Mouse (Mus musculus) cerebellum, adult 2 months (tissue): Measurements from ENCODE around the gene U2af1l4. TPM values are rescaled to one million over a fixed set of nuclear protein-coding genes. Genes with fewer than 3 reads are reported as not detected.

Experiments
- DNase-seq, 2 experiments: peaks; one replicate each; pipeline ENCODE4 v3.0.0; 2021
- H3K27ac ChIP-seq: fragments of 200-500 bp; 2 replicates; pipeline ENCODE4 v1.5.1; 2012; ENCODE audit warnings: low read length, control low read depth, inconsistent platforms; ENCODE audit not compliant: insufficient read depth
- H3K27me3 ChIP-seq: fragments of 200-500 bp; 2 replicates; pipeline ENCODE4 v1.6.1; 2012; ENCODE audit warnings: inconsistent platforms, mild to moderate bottlenecking, low read length, moderate library complexity; ENCODE audit not compliant: control insufficient read depth, insufficient read depth
- H3K4me1 ChIP-seq: fragments of 200-500 bp; 2 replicates; pipeline ENCODE4 v1.6.1; 2011; ENCODE audit warnings: low read length; ENCODE audit not compliant: control insufficient read depth, insufficient read depth
- H3K4me3 ChIP-seq: fragments of 200-500 bp; replicated peaks from 2 replicates; pipeline ENCODE3; 2011; ENCODE audit warnings: mild to moderate bottlenecking, low read depth, low read length, control low read depth; ENCODE audit not compliant: insufficient read depth
- CTCF ChIP-seq: fragments of 200-500 bp; IDR thresholded peaks from 2 replicates; pipeline ENCODE4 v1.5.1; 2011; ENCODE audit warnings: low read depth, mild to moderate bottlenecking, control low read depth, low read length, moderate library complexity, borderline replicate concordance; ENCODE audit not compliant: insufficient read depth
- POLR2A ChIP-seq: fragments of 200-500 bp; IDR thresholded peaks from 2 replicates; pipeline ENCODE4 v1.6.1; 2011; ENCODE audit warnings: low read length, control low read depth, borderline replicate concordance; ENCODE audit not compliant: insufficient read depth
- WGBS: fragments of 180-500 bp; shearing (Covaris S2); methylation state at CpG from one replicate; pipeline ENCODE4 v1.1.7; 2018; 5-methylcytosine and 5-hydroxymethylcytosine counted together
- polyA plus RNA-seq: library from polyadenylated mRNA; depleted of rRNA; stranded (reverse); fragments of >200 nt; gene quantifications from 2 replicates; pipeline ENCODE4 v1.2.3, GENCODE M21; 2012

U2af1l4 gene
- polyA plus RNA-seq, 1 experiment, result 117 TPM

GRCm38 (mm10) chr7:30590927-30591604 lies 28.0 kb downstream of the U2af1l4 start:
- WGBS, result 83% methylated on average over 9 of the region's 9 CpGs
- no peak for DNase-seq
- Histone ChIP-seq H3K4me1 (peaks cover 7% of the 10 kb centered on the region; the same call in 1 of the 2 replicates), H3K27ac (no peak overlapping the region), H3K4me3 (no peak overlapping the region), H3K27me3 (no peaks in the 10 kb centered on the region)
- TF ChIP-seq CTCF (no peak), POLR2A (no peak)

- Histone ChIP-seq H3K27ac (no peak overlapping the region), H3K4me3 (no peak overlapping the region), H3K4me1 (peaks cover 7% of the 10 kb centered on the region; the same call in 1 of the 2 replicates), H3K27me3 (no peaks in the 10 kb centered on the region)
- DNase-seq, result no peak
- no peak for TF ChIP-seq POLR2A
- TF ChIP-seq CTCF, result no peak
- 13% methylated on average over 4 of the region's 4 CpGs for WGBS
Measured at GRCm38 (mm10) chr7:30591605-30591951, 28.5 kb downstream of the U2af1l4 start.

- H3K4me1 ChIP-seq, result no peaks in the 10 kb centered on the region
- TF ChIP-seq CTCF, result no peak
- no peak for TF ChIP-seq POLR2A
- no peak overlapping the region for H3K27ac ChIP-seq
- 73% methylated on average over 5 of the region's 5 CpGs for WGBS
- no peak for DNase-seq
- no peak overlapping the region for H3K4me3 ChIP-seq
- H3K27me3 ChIP-seq, result no peaks in the 10 kb centered on the region
Measured at GRCm38 (mm10) chr7:30592772-30593423, 29.8 kb downstream of the U2af1l4 start.

- Histone ChIP-seq H3K27me3 (no peaks in the 10 kb centered on the region), H3K4me3 (no peak overlapping the region), H3K4me1 (no peaks in the 10 kb centered on the region), H3K27ac (no peak overlapping the region)
- 52% methylated on average over 10 of the region's 10 CpGs for WGBS
- DNase-seq, result no peak
- TF ChIP-seq POLR2A (no peak), CTCF (no peak)
Measured at GRCm38 (mm10) chr7:30593579-30594509, 30.7 kb downstream of the U2af1l4 start.

GRCm38 (mm10) chr7:30594510-30595024 lies 31.5 kb downstream of the U2af1l4 start:
- no peak for DNase-seq
- Histone ChIP-seq H3K27ac (no peak overlapping the region), H3K27me3 (no peaks in the 10 kb centered on the region), H3K4me1 (no peaks in the 10 kb centered on the region), H3K4me3 (no peak overlapping the region)
- WGBS, result 58% methylated on average over 4 of the region's 4 CpGs
- TF ChIP-seq POLR2A, result no peak
- TF ChIP-seq CTCF, result no peak

- H3K4me1 ChIP-seq, result peaks cover 6% of the 10 kb centered on the region
- no peak overlapping the region for H3K27ac ChIP-seq
- H3K4me3 ChIP-seq, result no peak overlapping the region
- 84% methylated on average over 5 of the region's 5 CpGs for WGBS
- TF ChIP-seq CTCF, result no peak
- no peaks in the 10 kb centered on the region for H3K27me3 ChIP-seq
- DNase-seq, result no peak
Measured at GRCm38 (mm10) chr7:30596093-30596492, 33.0 kb downstream of the U2af1l4 start.

GRCm38 (mm10) chr7:30596811-30597210 lies 33.7 kb downstream of the U2af1l4 start:
- no peak for DNase-seq
- Histone ChIP-seq H3K4me1 (peaks cover 6% of the 10 kb centered on the region), H3K27ac (no peak overlapping the region), H3K4me3 (no peak overlapping the region), H3K27me3 (no peaks in the 10 kb centered on the region)
- TF ChIP-seq POLR2A (no peak), CTCF (no peak)
- WGBS, result 59% methylated on average over 5 of the region's 5 CpGs
